Mouse (Mus musculus) kidney, adult 10 weeks (tissue): Measurements from ENCODE around the gene Shc4. TPM values are rescaled to one million over a fixed set of nuclear protein-coding genes. Genes with fewer than 3 reads are reported as not detected.

Experiments used
- polyA plus RNA-seq: library from polyadenylated mRNA; stranded (reverse); fragments of 350-450 nt; fragmentation: Illumina TruSeq; extraction: RNeasy Lipid Tissue Mini Kit (QIAGEN cat#74804); gene quantifications from one replicate; pipeline ENCODE4 v1.2.3, GENCODE M21; 2014; ENCODE audit warnings: low read depth, low replicate concordance

Gene Shc4
- polyA plus RNA-seq = 0.65 TPM

GRCm38 (mm10) chr2:125724086-125724430 lies at the start of gene Shc4:
Gene Shc4 (minus strand): TSS chr2:125724148.

GRCm38 (mm10) chr2:125672957-125673631 lies 50.9 kb downstream of the Shc4 start, which contains the start of gene Eid1:
Gene Eid1 (plus strand): TSS chr2:125673095.

DNA sequence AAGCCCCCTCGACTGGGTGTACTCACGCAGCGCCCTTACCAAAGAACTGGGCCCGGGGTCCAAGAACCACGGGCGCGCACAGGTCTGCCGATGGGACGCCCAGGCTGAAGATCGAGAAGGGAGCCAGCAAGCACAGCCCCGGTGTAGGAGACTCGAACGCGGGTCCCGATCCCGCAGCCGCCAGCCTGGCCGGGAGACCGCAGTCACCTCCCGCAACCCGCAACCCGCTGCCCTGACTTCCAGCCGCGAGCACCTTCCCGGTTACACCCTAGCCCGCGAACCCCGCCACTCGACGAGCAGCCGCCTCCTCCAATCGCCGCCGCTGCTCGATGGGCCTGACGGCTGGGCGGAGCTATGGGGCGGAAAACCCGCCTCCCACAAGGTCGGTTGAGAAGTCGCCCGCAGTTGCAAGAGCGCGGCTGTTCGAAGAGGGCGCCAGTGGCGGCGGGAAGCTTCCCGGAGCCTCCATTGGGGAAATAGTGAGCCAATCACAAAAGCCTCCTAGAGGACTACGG lies 99.1 kb downstream of the Shc4 start, which contains the start of gene Cep152:
Cep152 (minus strand) TSS at position 277 of the 515 bp plus-strand sequence.

Other genes starting within 250 kb of the Shc4 start
- not detected for gene Gm9913, start 219.1 kb downstream of the Shc4 start, polyA plus RNA-seq
- 4.0 TPM for gene Fbn1, start 216.2 kb downstream of the Shc4 start, polyA plus RNA-seq
- gene Cep152, start 99.0 kb downstream of the Shc4 start, polyA plus RNA-seq = 0.73 TPM
- gene Eid1, start 51.1 kb downstream of the Shc4 start, polyA plus RNA-seq = 199 TPM
- gene Secisbp2l, start 58.7 kb upstream of the Shc4 start, polyA plus RNA-seq = 64.5 TPM
- 160 TPM for gene Galk2, start 135.0 kb upstream of the Shc4 start, polyA plus RNA-seq
- 450 TPM for gene Cops2, start 135.0 kb upstream of the Shc4 start, polyA plus RNA-seq